Mouse (Mus musculus) CH12.LX (cell line): ENCODE results near the gene Alk. TPM values are rescaled to one million over a fixed set of nuclear protein-coding genes. Genes with fewer than 3 reads are reported as not detected.

Experiments
- DNase-seq: peaks from one replicate; pipeline ENCODE4 v3.0.0-alpha.2; 2013; ENCODE audit errors: extremely low read depth
- H3K27ac ChIP-seq: 2 replicates; pipeline ENCODE4 v1.5.1; 2012; ENCODE audit warnings: low read depth, mild to moderate bottlenecking, control low read depth, moderate library complexity; ENCODE audit not compliant: insufficient read depth
- H3K27me3 ChIP-seq: replicated peaks from 2 replicates; pipeline ENCODE3; 2012; ENCODE audit warnings: inconsistent platforms
- H3K36me3 ChIP-seq, 2 experiments: replicated peaks in 1 of 2; 2 replicates each; pipeline versions ENCODE3 to v1.6.1; 2012; ENCODE audit warnings: inconsistent platforms in 1 of 2, low read length in 1 of 2, mild to moderate bottlenecking in 1 of 2, mixed read lengths in 1 of 2, moderate library complexity in 1 of 2; ENCODE audit not compliant: control insufficient read depth in 1 of 2, insufficient read depth in 1 of 2
- H3K4me1 ChIP-seq, 2 experiments: 2 replicates each; pipeline ENCODE4 v1.6.1; 2012; ENCODE audit warnings: inconsistent platforms in 1 of 2, moderate library complexity in 1 of 2; ENCODE audit not compliant: insufficient read depth in 2 of 2, control insufficient read depth in 1 of 2
- H3K4me2 ChIP-seq: 2 replicates; pipeline ENCODE4 v1.6.1; 2012; ENCODE audit warnings: low read depth, mild to moderate bottlenecking, control low read depth; ENCODE audit not compliant: poor library complexity, insufficient read depth, severe bottlenecking
- H3K4me3 ChIP-seq, 3 experiments: fragments of 150-350 bp in 1 of 3; sonication (generic) in 1 of 3; replicated peaks in 1 of 3; 2 replicates each; pipeline versions ENCODE3 to v1.5.1; 2011 to 2012; ENCODE audit warnings: low read depth in 2 of 3, low read length in 2 of 3, mild to moderate bottlenecking in 2 of 3, moderate library complexity in 2 of 3, control low read depth in 1 of 3, improper control_type of control experiment in 1 of 3, inconsistent platforms in 1 of 3, mixed read lengths in 1 of 3; ENCODE audit not compliant: poor library complexity in 1 of 3
- H3K79me2 ChIP-seq: replicated peaks from 2 replicates; pipeline ENCODE4 v1.6.1; 2012; ENCODE audit warnings: mild to moderate bottlenecking, moderate library complexity; ENCODE audit not compliant: control insufficient read depth, poor library complexity, insufficient read depth, severe bottlenecking; ENCODE audit errors: extremely low read depth
- H3K9ac ChIP-seq: 2 replicates; pipeline ENCODE4 v1.6.1; 2012; ENCODE audit warnings: low read depth, mild to moderate bottlenecking, control low read depth, moderate library complexity; ENCODE audit not compliant: insufficient read depth
- H3K9me3 ChIP-seq: replicated peaks from 2 replicates; pipeline ENCODE3; 2012; ENCODE audit warnings: low read length, inconsistent platforms, mixed read lengths
- BHLHE40 ChIP-seq: IDR thresholded peaks from 2 replicates; pipeline ENCODE4 v1.6.1; 2011; ENCODE audit warnings: mild to moderate bottlenecking, low read depth, low read length, improper control_type of control experiment
- CHD1 ChIP-seq: IDR thresholded peaks from 2 replicates; pipeline ENCODE4 v1.6.1; 2012; ENCODE audit warnings: low read depth, low read length, improper control_type of control experiment, inconsistent platforms
- ELF1 ChIP-seq: IDR thresholded peaks from 2 replicates; pipeline ENCODE4 v1.6.1; 2014; ENCODE audit warnings: low read depth, mild to moderate bottlenecking, inconsistent platforms, low read length, improper control_type of control experiment
- ETS1 ChIP-seq: conservative IDR thresholded peaks from 2 replicates; pipeline ENCODE4 v1.6.1; 2012; ENCODE audit warnings: low read depth, mild to moderate bottlenecking, inconsistent platforms, low read length, improper control_type of control experiment, moderate library complexity
- HCFC1 ChIP-seq: IDR thresholded peaks from 2 replicates; pipeline ENCODE4 v1.6.1; 2012; ENCODE audit warnings: low read depth, mild to moderate bottlenecking, inconsistent platforms, low read length, improper control_type of control experiment
- MEF2A ChIP-seq: IDR thresholded peaks from 2 replicates; pipeline ENCODE4 v1.6.1; 2014; ENCODE audit warnings: low read depth, mild to moderate bottlenecking, inconsistent platforms, low read length, improper control_type of control experiment, borderline replicate concordance
- MXI1 ChIP-seq: IDR thresholded peaks from 2 replicates; pipeline ENCODE4 v1.6.1; 2011; ENCODE audit warnings: mild to moderate bottlenecking, low read depth, low read length, improper control_type of control experiment
- NELFE ChIP-seq: IDR thresholded peaks from 2 replicates; pipeline ENCODE4 v1.6.1; 2011; ENCODE audit warnings: low read depth, low read length, improper control_type of control experiment
- TBP ChIP-seq: conservative IDR thresholded peaks from 2 replicates; pipeline ENCODE4 v1.6.1; 2011; ENCODE audit warnings: low read depth, low read length, improper control_type of control experiment
- UBTF ChIP-seq: IDR thresholded peaks from 2 replicates; pipeline ENCODE4 v1.6.1; 2012; ENCODE audit warnings: low read depth, mild to moderate bottlenecking, inconsistent platforms, low read length, improper control_type of control experiment, moderate library complexity
- USF1 ChIP-seq: IDR thresholded peaks from 2 replicates; pipeline ENCODE4 v1.6.1; 2014; ENCODE audit warnings: low read depth, mild to moderate bottlenecking, inconsistent platforms, low read length, improper control_type of control experiment
- USF2 ChIP-seq: conservative IDR thresholded peaks from 2 replicates; pipeline ENCODE4 v1.6.1; 2011; ENCODE audit warnings: low read depth, low read length, improper control_type of control experiment
- ZMIZ1 ChIP-seq: IDR thresholded peaks from 2 replicates; pipeline ENCODE4 v1.6.1; 2012; ENCODE audit warnings: low read depth, mild to moderate bottlenecking, inconsistent platforms, low read length, improper control_type of control experiment
- ZNF384 ChIP-seq: IDR thresholded peaks from 2 replicates; pipeline ENCODE4 v1.6.1; 2012; ENCODE audit warnings: low read depth, low read length, improper control_type of control experiment, inconsistent platforms
- dilution Hi-C: fragments of 300-500 bp; cut with MboI; formaldehyde crosslinking; loops from 2 replicates; pipeline ENCODE4 v1.14.3; 2020; ENCODE audit warnings: low sequenced_read_pairs; ENCODE audit not compliant: extremely low pct_unique_long_range_greater_than_20kb, extremely low pct_ligation_motif_present
- in situ Hi-C: fragments of 300-500 bp; cut with MboI; formaldehyde crosslinking; loops from 3 replicates; pipeline ENCODE4 v1.14.3; 2019; ENCODE audit warnings: low sequenced_read_pairs, low pct_ligation_motif_present, low pct_unique_long_range_greater_than_20kb, mixed read lengths
- polyA plus RNA-seq: library from polyadenylated mRNA; unstranded; fragments of >175 nt; gene quantifications from 2 replicates; pipeline ENCODE4 v1.2.1, GENCODE M21; 2012; ENCODE audit warnings: low read depth; ENCODE audit not compliant: insufficient read length
- total RNA-seq, 2 experiments: library from RNA; depleted of rRNA; stranded (reverse); fragments of 300-350 nt in 1 of 2; fragments of >200 nt in 1 of 2; gene quantifications; 2 replicates each; pipeline ENCODE4 v1.2.3; 2012 to 2014

The Alk gene
- total and polyA plus RNA-seq, 3 experiments: 0.38 to 0.63 (median 0.44) TPM

- Histone ChIP-seq H3K36me3 (peaks cover 0 to 40% of the 10 kb centered on the region in 2 experiments), H3K9me3 (peaks cover 2% of the 10 kb centered on the region)
- TF ChIP-seq ETS1: no peak
- no peak for TF ChIP-seq USF2
- no peak for TF ChIP-seq USF1
- TF ChIP-seq NELFE: no peak
- no peak for TF ChIP-seq HCFC1
- TF ChIP-seq BHLHE40: no peak
- TF ChIP-seq ZNF384: no peak
- TF ChIP-seq ZMIZ1: no peak
- TF ChIP-seq CHD1: no peak
- no peak for TF ChIP-seq ELF1
- TF ChIP-seq UBTF: no peak
- no peak for TF ChIP-seq MEF2A
- TF ChIP-seq, all 38 proteins: peak for 0
- no peak overlapping the region for H3K27ac ChIP-seq
- no peaks in the 10 kb centered on the region for H3K79me2 ChIP-seq
- H3K9ac ChIP-seq: no peak overlapping the region
- in situ Hi-C loops (no loop called here), dilution Hi-C loops (no loop called here)
- no peak overlapping the region for H3K4me3 ChIP-seq
- no peaks in the 10 kb centered on the region for H3K27me3 ChIP-seq
- H3K4me1 ChIP-seq: no peaks in the 10 kb centered on the region; a peak in 1 of 4 replicates
- no peak for DNase-seq
- H3K4me2 ChIP-seq: no peak overlapping the region
Observed at GRCm38 (mm10) chr17:72194976-72195650, 409.3 kb downstream of the Alk start.

GRCm38 (mm10) chr17:72190536-72190935 lies 413.9 kb downstream of the Alk start:
- dilution Hi-C loops: no loop called here

More at GRCm38 (mm10) chr17:72190536-72190935, 413.9 kb downstream of the Alk start:
- TF ChIP-seq TBP: no peak
- no peak for TF ChIP-seq ELF1
- TF ChIP-seq BHLHE40: no peak
- no peak for TF ChIP-seq ZMIZ1
- no peak for TF ChIP-seq MXI1
- in situ Hi-C loops: no loop called here
- no peak overlapping the region for H3K9ac ChIP-seq
- H3K4me2 ChIP-seq: no peak overlapping the region
- peaks cover 4 to 53% of the 10 kb centered on the region in 2 experiments for H3K36me3 ChIP-seq
- DNase-seq: no peak
- H3K27me3 ChIP-seq: no peaks in the 10 kb centered on the region
- H3K4me1 ChIP-seq: no peaks in the 10 kb centered on the region; a peak in 1 of 4 replicates
- no peak overlapping the region for H3K27ac ChIP-seq
- no peak overlapping the region for H3K4me3 ChIP-seq
- H3K9me3 ChIP-seq: no peaks in the 10 kb centered on the region
- H3K79me2 ChIP-seq: no peaks in the 10 kb centered on the region
